Mouse (Mus musculus) G1E (cell line): Measurements from ENCODE around the gene Krtap3-1. TPM values are rescaled to one million over a fixed set of nuclear protein-coding genes. Genes with fewer than 3 reads are reported as not detected.

Source experiments
- ATAC-seq: 2 replicates; pipeline ENCODE4 v1.8.0; 2016; ENCODE audit warnings: mild to moderate bottlenecking; ENCODE audit not compliant: insufficient number of reproducible peaks, poor library complexity, low FRiP score, severe bottlenecking; ENCODE audit errors: extremely low read depth
- DNase-seq: peaks from one replicate; pipeline ENCODE4 v3.0.0; 2012; ENCODE audit warnings: low spot score
- H3K27me3 ChIP-seq: 2 replicates; pipeline ENCODE4 v1.6.1; 2012; ENCODE audit warnings: mild to moderate bottlenecking, low read length, inconsistent platforms; ENCODE audit not compliant: insufficient read depth
- H3K36me3 ChIP-seq: replicated peaks from 2 replicates; pipeline ENCODE3; 2012; ENCODE audit warnings: mild to moderate bottlenecking, inconsistent platforms
- H3K4me1 ChIP-seq: 2 replicates; pipeline ENCODE4 v1.6.1; 2012; ENCODE audit warnings: low read depth, low read length, inconsistent platforms, mixed read lengths; ENCODE audit not compliant: insufficient read depth
- H3K4me3 ChIP-seq: 2 replicates; pipeline ENCODE4 v1.5.1; 2012; ENCODE audit warnings: low read depth, mild to moderate bottlenecking, inconsistent platforms, low read length, moderate library complexity, mixed read lengths
- H3K9me3 ChIP-seq: replicated peaks from 2 replicates; pipeline ENCODE4 v1.6.1; 2012; ENCODE audit warnings: inconsistent platforms
- CTCF ChIP-seq: IDR thresholded peaks from 2 replicates; pipeline ENCODE4 v1.5.1; 2012; ENCODE audit warnings: low read depth, low read length, inconsistent platforms, mixed read lengths
- GATA1 ChIP-seq: IDR thresholded peaks from 2 replicates; pipeline ENCODE4 v1.6.1; 2012; ENCODE audit warnings: borderline replicate concordance, low read length, inconsistent platforms, mixed read lengths
- GATA2 ChIP-seq: IDR thresholded peaks from 2 replicates; pipeline ENCODE4 v1.6.1; 2012; ENCODE audit warnings: low read depth, low read length, inconsistent platforms, borderline replicate concordance
- POLR2AphosphoS5 ChIP-seq: IDR thresholded peaks from 2 replicates; pipeline ENCODE4 v1.6.1; 2012; ENCODE audit warnings: low read depth, low read length, inconsistent platforms; ENCODE audit not compliant: insufficient replicate concordance
- TAL1 ChIP-seq: conservative IDR thresholded peaks from 2 replicates; pipeline ENCODE4 v1.6.1; 2012; ENCODE audit warnings: low read depth, low read length, inconsistent platforms, mixed read lengths
- polyA plus RNA-seq: library from polyadenylated mRNA; stranded (reverse); fragments of >175 nt; gene quantifications from 2 replicates; pipeline ENCODE4 v1.2.3, GENCODE M21; 2012
- total RNA-seq, 2 experiments: library from RNA; stranded (forward) in 1 of 2; stranded (reverse) in 1 of 2; fragments of 200-1000 nt in 1 of 2; fragments of >200 nt in 1 of 2; fragmentation: Nextera tagmentation in 1 of 2; gene quantifications; 2 replicates each; pipeline ENCODE4 v1.2.3; 2014 to 2017

Gene Krtap3-1
- total and polyA plus RNA-seq, 3 experiments: not detected

- H3K4me1 ChIP-seq: no peaks in the 10 kb centered on the region
- H3K9me3 ChIP-seq: peaks cover 2% of the 10 kb centered on the region
- no peaks in the 10 kb centered on the region for H3K36me3 ChIP-seq
- DNase-seq (no peak), ATAC-seq (no peak)
- H3K27me3 ChIP-seq: no peaks in the 10 kb centered on the region
- TF ChIP-seq CTCF (no peak), POLR2AphosphoS5 (no peak), TAL1 (no peak), GATA2 (no peak), GATA1 (no peak)
- H3K4me3 ChIP-seq: no peak overlapping the region
These were observed 18.5 kb downstream of the Krtap3-1 start for GRCm38 (mm10) chr11:99547892-99548291.

GRCm38 (mm10) chr11:99539721-99540120 is 26.7 kb downstream of the Krtap3-1 start:
- Histone ChIP-seq H3K27me3 (no peaks in the 10 kb centered on the region), H3K4me1 (no peaks in the 10 kb centered on the region), H3K9me3 (peaks cover 28% of the 10 kb centered on the region), H3K4me3 (no peak overlapping the region), H3K36me3 (no peaks in the 10 kb centered on the region)
- no peak for DNase-seq
- TF ChIP-seq GATA2: no peak
- no peak for TF ChIP-seq TAL1
- no peak for TF ChIP-seq GATA1
- no peak for TF ChIP-seq POLR2AphosphoS5
- TF ChIP-seq CTCF: no peak
- no peak for ATAC-seq

- peaks cover 11% of the 10 kb centered on the region for H3K9me3 ChIP-seq
- no peak for ATAC-seq
- H3K4me1 ChIP-seq: no peaks in the 10 kb centered on the region
- no peak for DNase-seq
- no peak for TF ChIP-seq POLR2AphosphoS5
- no peak for TF ChIP-seq GATA2
- TF ChIP-seq GATA1: no peak
- TF ChIP-seq TAL1: no peak
- TF ChIP-seq CTCF: no peak
- H3K36me3 ChIP-seq: no peaks in the 10 kb centered on the region
- no peaks in the 10 kb centered on the region for H3K27me3 ChIP-seq
- no peak within 1 kb of the TSS for H3K4me3 ChIP-seq
These were observed 45.1 kb downstream of the Krtap3-1 start, which contains the start of gene Krt39 for GRCm38 (mm10) chr11:99521288-99521860. TSS of gene Krt39 (minus strand) at chr11:99521338.

Other genes starting within 250 kb of the Krtap3-1 start
Only the 20 nearest of the 37 such genes appear.
- not detected in 2 replicates for gene Krt23, start 73.5 kb downstream of the Krtap3-1 start, total RNA-seq (2014; fragmentation: Nextera tagmentation)
- gene Krt23, start 73.5 kb downstream of the Krtap3-1 start, total RNA-seq (2017): not detected in 2 replicates
- not detected in 2 replicates for gene Krt23, start 73.5 kb downstream of the Krtap3-1 start, polyA plus RNA-seq
- not detected in 2 replicates for gene Krt39, start 45.3 kb downstream of the Krtap3-1 start, total RNA-seq (2014; fragmentation: Nextera tagmentation)
- 0.05 TPM in 1 of 2 replicates, not detected in the other for gene Krt39, start 45.3 kb downstream of the Krtap3-1 start, total RNA-seq (2017)
- gene Krt39, start 45.3 kb downstream of the Krtap3-1 start, polyA plus RNA-seq: not detected in 2 replicates
- gene Krt40, start 23.5 kb downstream of the Krtap3-1 start, total RNA-seq (2014; fragmentation: Nextera tagmentation): not detected in 2 replicates
- 0.16 TPM in 1 of 2 replicates, not detected in the other for gene Krt40, start 23.5 kb downstream of the Krtap3-1 start, total RNA-seq (2017)
- gene Krt40, start 23.5 kb downstream of the Krtap3-1 start, polyA plus RNA-seq: not detected in 2 replicates
- not detected in 2 replicates for gene Krtap3-3, start 15.8 kb downstream of the Krtap3-1 start, total RNA-seq (2014; fragmentation: Nextera tagmentation)
- gene Krtap3-3, start 15.8 kb downstream of the Krtap3-1 start, total RNA-seq (2017): not detected in 2 replicates
- gene Krtap3-3, start 15.8 kb downstream of the Krtap3-1 start, polyA plus RNA-seq: not detected in 2 replicates
- not detected in 2 replicates for gene Krtap3-2, start 9.8 kb downstream of the Krtap3-1 start, total RNA-seq (2014; fragmentation: Nextera tagmentation)
- gene Krtap3-2, start 9.8 kb downstream of the Krtap3-1 start, total RNA-seq (2017): 0.16 and 0.23 TPM in 2 replicates
- gene Krtap3-2, start 9.8 kb downstream of the Krtap3-1 start, polyA plus RNA-seq: not detected in 2 replicates
- gene Gm11939, start 7.2 kb downstream of the Krtap3-1 start, total RNA-seq (2014; fragmentation: Nextera tagmentation): not detected in 2 replicates
- gene Gm11939, start 7.2 kb downstream of the Krtap3-1 start, total RNA-seq (2017): not detected in 2 replicates
- gene Gm11939, start 7.2 kb downstream of the Krtap3-1 start, polyA plus RNA-seq: not detected in 2 replicates
- gene Krtap1-5, start 14.4 kb upstream of the Krtap3-1 start, total RNA-seq (2014; fragmentation: Nextera tagmentation): not detected in 2 replicates
- 0.11 and 0.12 TPM in 2 replicates for gene Krtap1-5, start 14.4 kb upstream of the Krtap3-1 start, total RNA-seq (2017)
- gene Krtap1-5, start 14.4 kb upstream of the Krtap3-1 start, polyA plus RNA-seq: not detected in 2 replicates
- gene Krtap1-4, start 17.0 kb upstream of the Krtap3-1 start, total RNA-seq (2014; fragmentation: Nextera tagmentation): not detected in 2 replicates
- gene Krtap1-4, start 17.0 kb upstream of the Krtap3-1 start, total RNA-seq (2017): 0.41 TPM in 1 of 2 replicates, not detected in the other
- not detected in 2 replicates for gene Krtap1-4, start 17.0 kb upstream of the Krtap3-1 start, polyA plus RNA-seq
- gene Krtap1-3, start 24.7 kb upstream of the Krtap3-1 start, total RNA-seq (2014; fragmentation: Nextera tagmentation): not detected in 2 replicates
- gene Krtap1-3, start 24.7 kb upstream of the Krtap3-1 start, total RNA-seq (2017): not detected in 2 replicates
- gene Krtap1-3, start 24.7 kb upstream of the Krtap3-1 start, polyA plus RNA-seq: not detected in 2 replicates
- gene Krtap9-3, start 31.5 kb upstream of the Krtap3-1 start, total RNA-seq (2014; fragmentation: Nextera tagmentation): not detected in 2 replicates
- gene Krtap9-3, start 31.5 kb upstream of the Krtap3-1 start, total RNA-seq (2017): 0.49 TPM in 1 of 2 replicates, not detected in the other
- not detected in 2 replicates for gene Krtap9-3, start 31.5 kb upstream of the Krtap3-1 start, polyA plus RNA-seq
- gene Gm11938, start 36.7 kb upstream of the Krtap3-1 start, total RNA-seq (2014; fragmentation: Nextera tagmentation): not detected in 2 replicates
- gene Gm11938, start 36.7 kb upstream of the Krtap3-1 start, total RNA-seq (2017): not detected in 2 replicates
- gene Gm11938, start 36.7 kb upstream of the Krtap3-1 start, polyA plus RNA-seq: not detected in 2 replicates
- not detected in 2 replicates for gene Gm11937, start 43.6 kb upstream of the Krtap3-1 start, total RNA-seq (2014; fragmentation: Nextera tagmentation)
- gene Gm11937, start 43.6 kb upstream of the Krtap3-1 start, total RNA-seq (2017): not detected in 2 replicates
- not detected in 2 replicates for gene Gm11937, start 43.6 kb upstream of the Krtap3-1 start, polyA plus RNA-seq
- gene Krtap2-4, start 48.2 kb upstream of the Krtap3-1 start, total RNA-seq (2014; fragmentation: Nextera tagmentation): not detected in 2 replicates
- gene Krtap2-4, start 48.2 kb upstream of the Krtap3-1 start, total RNA-seq (2017): not detected in 2 replicates
- not detected in 2 replicates for gene Krtap2-4, start 48.2 kb upstream of the Krtap3-1 start, polyA plus RNA-seq
- not detected in 2 replicates for gene Gm11562, start 53.8 kb upstream of the Krtap3-1 start, total RNA-seq (2014; fragmentation: Nextera tagmentation)
- gene Gm11562, start 53.8 kb upstream of the Krtap3-1 start, total RNA-seq (2017): not detected in 2 replicates
- not detected in 2 replicates for gene Gm11562, start 53.8 kb upstream of the Krtap3-1 start, polyA plus RNA-seq
- gene Krtap4-1, start 61.6 kb upstream of the Krtap3-1 start, total RNA-seq (2014; fragmentation: Nextera tagmentation): not detected in 2 replicates
- not detected in 2 replicates for gene Krtap4-1, start 61.6 kb upstream of the Krtap3-1 start, total RNA-seq (2017)
- not detected in 2 replicates for gene Krtap4-1, start 61.6 kb upstream of the Krtap3-1 start, polyA plus RNA-seq
- gene Krtap4-2, start 68.5 kb upstream of the Krtap3-1 start, total RNA-seq (2014; fragmentation: Nextera tagmentation): not detected in 2 replicates
- not detected in 2 replicates for gene Krtap4-2, start 68.5 kb upstream of the Krtap3-1 start, total RNA-seq (2017)
- gene Krtap4-2, start 68.5 kb upstream of the Krtap3-1 start, polyA plus RNA-seq: not detected in 2 replicates
- not detected in 2 replicates for gene Krtap4-7, start 77.5 kb upstream of the Krtap3-1 start, total RNA-seq (2014; fragmentation: Nextera tagmentation)
- 0.33 and 0.46 TPM in 2 replicates for gene Krtap4-7, start 77.5 kb upstream of the Krtap3-1 start, total RNA-seq (2017)
- not detected in 2 replicates for gene Krtap4-7, start 77.5 kb upstream of the Krtap3-1 start, polyA plus RNA-seq
- gene Gm11555, start 83.6 kb upstream of the Krtap3-1 start, total RNA-seq (2014; fragmentation: Nextera tagmentation): not detected in 2 replicates
- not detected in 2 replicates for gene Gm11555, start 83.6 kb upstream of the Krtap3-1 start, total RNA-seq (2017)
- not detected in 2 replicates for gene Gm11555, start 83.6 kb upstream of the Krtap3-1 start, polyA plus RNA-seq
- not detected in 2 replicates for gene Gm11563, start 92.3 kb upstream of the Krtap3-1 start, total RNA-seq (2014; fragmentation: Nextera tagmentation)
- gene Gm11563, start 92.3 kb upstream of the Krtap3-1 start, total RNA-seq (2017): not detected in 2 replicates
- gene Gm11563, start 92.3 kb upstream of the Krtap3-1 start, polyA plus RNA-seq: not detected in 2 replicates
- not detected in 2 replicates for gene Krtap4-6, start 99.3 kb upstream of the Krtap3-1 start, total RNA-seq (2014; fragmentation: Nextera tagmentation)
- 0.12 TPM in 1 of 2 replicates, not detected in the other for gene Krtap4-6, start 99.3 kb upstream of the Krtap3-1 start, total RNA-seq (2017)
- not detected in 2 replicates for gene Krtap4-6, start 99.3 kb upstream of the Krtap3-1 start, polyA plus RNA-seq